Mouse (Mus musculus) left cerebral cortex, adult 18-20 months (tissue): Measurements from ENCODE around the gene Chd6. TPM values are rescaled to one million over a fixed set of nuclear protein-coding genes. Genes with fewer than 3 reads are reported as not detected.

Experiments
- DNase-seq, 2 experiments: peaks; one replicate each; pipeline ENCODE4 v3.0.0; 2021 to 2022; ENCODE audit warnings: low spot score in 2 of 2, mixed read lengths in 1 of 2
- total RNA-seq, 2 experiments: library from RNA; stranded (reverse); gene quantifications; 2 replicates each; pipeline ENCODE4 v1.2.3; 2021

The Chd6 gene
- total RNA-seq, 2 experiments from 2014 or later, result 54.4 to 66.7 TPM

- no peak for DNase-seq
These were observed 175.0 kb downstream of the Chd6 start for GRCm38 (mm10) chr2:160933890-160934289.

DNA sequence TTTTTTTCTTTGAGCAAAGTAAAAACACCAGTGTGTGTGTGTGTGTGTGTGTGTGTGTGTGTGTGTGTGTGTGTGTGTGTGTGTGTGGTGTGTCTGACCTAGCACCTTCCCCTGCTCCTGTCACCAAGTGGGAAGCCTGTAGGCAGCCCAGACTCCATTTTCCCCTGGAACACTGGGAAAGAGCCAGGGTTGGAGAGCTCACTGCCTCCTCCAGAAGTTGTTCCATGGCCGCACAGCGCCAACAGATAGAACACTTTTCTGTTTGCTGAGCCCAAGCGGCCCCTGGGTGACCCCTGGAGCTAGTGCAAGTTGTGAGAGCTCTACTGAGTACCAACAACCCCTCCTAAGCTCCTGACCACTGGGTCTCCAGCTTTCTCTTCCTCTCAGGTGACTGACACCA is 175.9 kb downstream of the Chd6 start:
- DNase-seq, result no peak

GRCm38 (mm10) chr2:160932325-160932724 is 176.6 kb downstream of the Chd6 start:
- no peak for DNase-seq

DNA sequence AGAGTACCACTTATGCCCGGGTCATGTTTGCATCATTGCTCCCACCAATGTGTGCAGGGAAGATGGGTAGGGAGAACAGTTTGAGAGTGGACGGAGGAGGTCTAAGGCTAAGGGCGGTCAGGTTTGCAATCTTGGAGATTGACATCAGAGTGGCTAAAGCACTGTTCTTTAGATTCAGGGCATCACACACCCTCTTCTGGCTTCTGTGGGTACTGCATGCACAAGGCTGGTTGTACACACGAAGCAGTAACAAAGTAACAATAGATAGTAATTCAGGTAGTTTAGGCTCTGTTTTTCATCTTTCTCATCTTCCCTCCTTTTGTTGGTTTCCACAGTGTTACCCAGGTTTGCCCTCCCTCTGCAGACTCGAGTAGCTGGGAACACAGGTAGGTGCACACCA is 177.5 kb downstream of the Chd6 start:
- DNase-seq, result no peak

GRCm38 (mm10) chr2:160925203-160925602 is 183.7 kb downstream of the Chd6 start:
- DNase-seq, result no peak

GRCm38 (mm10) chr2:160921285-160921684 is 187.6 kb downstream of the Chd6 start:
- DNase-seq, result no peak

GRCm38 (mm10) chr2:160918930-160919215 is 190.0 kb downstream of the Chd6 start:
- DNase-seq, result no peak

- no peak for DNase-seq
These were observed 190.5 kb downstream of the Chd6 start for GRCm38 (mm10) chr2:160918154-160918929.

GRCm38 (mm10) chr2:160917313-160917712 is 191.6 kb downstream of the Chd6 start:
- peak in 1 of 2 experiments; percentile 23 for DNase-seq

DNA sequence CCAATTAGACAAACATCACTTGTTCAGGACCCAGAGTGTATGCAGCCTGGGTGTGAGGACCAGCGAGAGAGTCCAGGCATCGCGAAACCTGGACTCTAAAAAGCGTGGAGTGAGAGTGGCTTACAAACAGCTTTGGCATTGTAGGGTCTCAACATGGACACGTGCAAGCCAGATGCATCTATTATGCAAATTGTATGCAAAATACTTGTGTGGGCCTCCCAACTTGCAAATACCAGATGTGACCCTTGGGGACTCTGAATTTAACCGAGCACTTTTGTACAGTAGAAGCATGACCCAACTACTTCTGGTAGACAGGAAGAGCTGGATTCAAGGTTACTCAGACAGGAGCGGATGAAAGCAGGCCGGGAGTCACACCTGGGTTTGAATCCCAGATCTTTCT is 192.2 kb downstream of the Chd6 start:
- no peak for DNase-seq

- DNase-seq, result no peak
These were observed 192.9 kb downstream of the Chd6 start for GRCm38 (mm10) chr2:160915821-160916610.

- DNase-seq, result no peak
These were observed 194.2 kb downstream of the Chd6 start for GRCm38 (mm10) chr2:160914656-160915055.

- DNase-seq, result no peak
These were observed 196.6 kb downstream of the Chd6 start, which contains the start of gene Emilin3 for GRCm38 (mm10) chr2:160912231-160912671. Gene Emilin3 (minus strand): TSS chr2:160912328.

DNA sequence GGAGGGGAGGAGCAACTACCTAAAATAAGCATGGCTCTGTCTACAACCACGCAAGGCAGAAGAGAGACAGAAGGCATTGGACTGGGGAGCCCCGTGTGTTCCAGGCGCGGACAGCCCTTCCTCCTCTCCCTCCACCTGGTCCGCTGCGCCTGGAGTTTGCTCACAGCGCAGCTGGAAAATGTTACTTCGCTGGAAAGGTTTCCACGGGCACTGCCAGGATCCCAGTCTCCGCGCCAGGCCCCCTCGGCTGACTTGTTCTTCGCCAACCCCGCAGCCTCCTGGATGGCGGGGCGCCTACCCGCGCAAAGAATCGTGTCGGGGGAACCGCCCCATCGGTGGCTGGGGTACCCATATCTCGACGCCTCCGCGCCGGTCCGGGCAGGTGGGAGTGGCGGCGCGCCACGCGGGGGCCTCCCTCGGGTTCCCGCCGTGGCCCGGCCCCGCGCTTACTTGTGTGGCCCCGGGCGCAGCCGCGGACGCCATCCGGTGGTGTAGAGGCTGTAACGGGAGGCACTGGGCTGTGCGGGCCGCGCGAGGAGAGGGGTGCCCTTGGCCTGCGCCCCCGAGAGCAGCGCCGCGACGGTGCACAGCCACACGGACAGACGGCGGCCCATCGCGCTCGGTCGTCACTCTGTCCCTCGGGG is 197.2 kb downstream of the Chd6 start:
- DNase-seq, result no peak

GRCm38 (mm10) chr2:160910633-160911032 is 198.2 kb downstream of the Chd6 start:
- DNase-seq, result no peak

GRCm38 (mm10) chr2:160908607-160909006 is 200.3 kb downstream of the Chd6 start:
- no peak for DNase-seq

GRCm38 (mm10) chr2:160906101-160906500 is 202.8 kb downstream of the Chd6 start:
- DNase-seq, result no peak

DNA sequence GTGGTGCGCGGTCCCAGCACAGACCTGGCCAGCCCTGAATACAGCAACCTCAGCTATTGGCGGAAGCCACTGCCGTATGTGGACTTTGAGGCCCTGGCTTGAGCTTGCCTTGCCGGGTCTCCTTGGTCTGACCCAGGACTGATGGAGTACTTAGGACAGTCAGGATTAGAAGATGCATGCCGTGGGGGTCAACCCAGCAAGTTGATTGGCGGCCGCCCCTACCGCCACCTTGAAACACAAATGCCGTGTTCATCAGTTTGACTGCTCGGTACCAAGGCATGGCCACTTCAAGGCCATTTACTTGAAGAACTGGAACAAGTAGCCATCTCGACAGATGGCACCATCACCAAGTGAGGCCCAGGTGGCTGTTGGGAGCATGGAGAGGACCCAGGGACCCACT is 203.6 kb downstream of the Chd6 start:
- DNase-seq, result no peak

GRCm38 (mm10) chr2:160901656-160902412 is 207.0 kb downstream of the Chd6 start:
- no peak for DNase-seq
